Mouse (Mus musculus) MEL (cell line): ENCODE results near the gene Cstf1.

ENCODE experiments used
- ELF1 ChIP-seq: IDR thresholded peaks from 2 replicates; pipeline ENCODE4 v1.6.1; 2014; ENCODE audit warnings: low read depth, mild to moderate bottlenecking, inconsistent platforms, low read length, improper control_type of control experiment, moderate library complexity
- EP300 ChIP-seq, 2 experiments: IDR thresholded peaks; 2 replicates each; pipeline ENCODE4 v1.6.1; 2011; ENCODE audit warnings: improper control_type of control experiment in 2 of 2, low read length in 2 of 2, low read depth in 1 of 2, mild to moderate bottlenecking in 1 of 2
- GATA1 ChIP-seq: IDR thresholded peaks from 2 replicates; pipeline ENCODE4 v1.6.1; 2011; ENCODE audit warnings: low read depth, low read length, improper control_type of control experiment
- USF1 ChIP-seq: IDR thresholded peaks from 2 replicates; pipeline ENCODE4 v1.6.1; 2014; ENCODE audit warnings: low read depth, mild to moderate bottlenecking, inconsistent platforms, low read length, improper control_type of control experiment, moderate library complexity
- ZNF384 ChIP-seq: IDR thresholded peaks from 2 replicates; pipeline ENCODE4 v1.6.1; 2012; ENCODE audit warnings: low read depth, mild to moderate bottlenecking, inconsistent platforms, low read length, improper control_type of control experiment

DNA sequence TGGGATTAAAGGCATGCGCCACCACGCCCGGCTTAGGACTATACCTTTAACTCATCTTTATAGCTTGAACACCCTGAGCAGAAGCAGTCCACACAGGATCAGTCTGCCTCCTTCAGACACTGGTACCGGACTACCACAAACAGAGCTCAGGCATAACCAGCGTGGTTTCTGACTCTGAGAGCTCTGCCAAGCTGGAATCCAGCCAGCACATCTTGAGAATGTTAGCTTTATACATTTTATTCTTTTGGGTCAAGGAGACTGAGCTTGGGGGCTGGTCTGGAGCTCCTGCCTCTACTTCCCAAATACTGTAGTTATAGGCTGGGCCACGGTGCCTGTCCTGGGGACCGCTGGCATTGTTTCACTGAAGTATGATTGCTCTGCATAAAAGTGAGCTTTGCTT, 26.7 kb upstream of the Cstf1 start:
- no peak for TF ChIP-seq USF1
- TF ChIP-seq EP300 (IDR thresholded peaks at IDR 0.05; ENCODE audit: low read depth in 1 of 2, low read length in 2 of 2), result no peak
- TF ChIP-seq ZNF384, result no peak
- TF ChIP-seq ELF1, result no peak
- TF ChIP-seq GATA1, result no peak
